Mouse (Mus musculus) gastrocnemius, postnatal 10 days (tissue): ENCODE measurements around the gene Gm14180. TPM values are rescaled to one million over a fixed set of nuclear protein-coding genes. Genes with fewer than 3 reads are reported as not detected.
"Not testable (repeated sequence)": the region's sequence is repeated elsewhere in the genome, so short reads cannot be mapped to it uniquely, and the experiment has no call there.

Source experiments
- DNase-seq: peaks from one replicate; pipeline ENCODE4 v3.0.0; 2021; ENCODE audit warnings: mixed read lengths
- long read RNA-seq, 2 experiments: library from polyadenylated mRNA; stranded (forward); transcript quantifications; one replicate each; pipeline ENCODE4 v2.0.0; 2021
- total RNA-seq, 2 experiments: library from RNA; stranded (reverse); gene quantifications; 2 replicates each; pipeline ENCODE4 v1.2.3; 2021

Gm14180 gene
- not detected for total RNA-seq
- long read RNA-seq, experiment 1, result 0 reads
- long read RNA-seq, experiment 2, result 0 reads

GRCm38 (mm10) chr11:99734190-99734589 is at the start of gene Gm14180:
Gene Gm14180, minus strand, starts transcription at chr11:99734290.
- no peak for DNase-seq

GRCm38 (mm10) chr11:99780604-99781003 is 46.5 kb upstream of the Gm14180 start, which contains the start of gene Krtap4-8:
Gene Krtap4-8, minus strand, starts transcription at chr11:99780704.
- no peak for DNase-seq

- no peak for DNase-seq
Measured at GRCm38 (mm10) chr11:99778401-99778800, 44.3 kb upstream of the Gm14180 start.

- DNase-seq, result not testable (repeated sequence)
Measured at GRCm38 (mm10) chr11:99772813-99773212, 38.7 kb upstream of the Gm14180 start, which contains the start of gene Gm11595. Gene Gm11595, minus strand, starts transcription at chr11:99772913.

GRCm38 (mm10) chr11:99768410-99768809 is 34.3 kb upstream of the Gm14180 start:
- no peak for DNase-seq

GRCm38 (mm10) chr11:99758877-99759276 is 24.8 kb upstream of the Gm14180 start:
- DNase-seq, result no peak

GRCm38 (mm10) chr11:99743985-99744384 is 9.9 kb upstream of the Gm14180 start:
- no peak for DNase-seq

GRCm38 (mm10) chr11:99724061-99724460 is 10.0 kb downstream of the Gm14180 start:
- no peak for DNase-seq

GRCm38 (mm10) chr11:99718759-99719158 is 15.3 kb downstream of the Gm14180 start:
- no peak for DNase-seq

- no peak for DNase-seq
Measured at GRCm38 (mm10) chr11:99690463-99690862, 43.6 kb downstream of the Gm14180 start, which contains the start of gene Gm14190. Gene Gm14190, minus strand, starts transcription at chr11:99690740.

- DNase-seq, result not testable (repeated sequence)
Measured at GRCm38 (mm10) chr11:99685235-99685634, 48.9 kb downstream of the Gm14180 start.

Other genes with a start within 250 kb of the Gm14180 start
- under 1 TPM in 1 of 2 experiments, not detected in 1; 0.16 TPM for gene Krt23, start 241.2 kb downstream of the Gm14180 start, total RNA-seq
- gene Krt39, start 213.0 kb downstream of the Gm14180 start, total RNA-seq, result not detected
- not detected for gene Krt40, start 191.1 kb downstream of the Gm14180 start, total RNA-seq
- gene Krtap3-3, start 183.4 kb downstream of the Gm14180 start, total RNA-seq, result not detected
- gene Krtap3-2, start 177.4 kb downstream of the Gm14180 start, total RNA-seq, result not detected
- gene Gm11939, start 174.8 kb downstream of the Gm14180 start, total RNA-seq, result not detected
- gene Krtap3-1, start 167.7 kb downstream of the Gm14180 start, total RNA-seq, result not detected
- not detected for gene Krtap1-5, start 153.3 kb downstream of the Gm14180 start, total RNA-seq
- not detected for gene Krtap1-4, start 150.6 kb downstream of the Gm14180 start, total RNA-seq
- gene Krtap1-3, start 143.0 kb downstream of the Gm14180 start, total RNA-seq, result not detected
- not detected for gene Krtap9-3, start 136.2 kb downstream of the Gm14180 start, total RNA-seq
- not detected for gene Gm11938, start 131.0 kb downstream of the Gm14180 start, total RNA-seq
- not detected for gene Gm11937, start 124.1 kb downstream of the Gm14180 start, total RNA-seq
- gene Krtap2-4, start 119.4 kb downstream of the Gm14180 start, total RNA-seq, result not detected
- gene Gm11562, start 113.9 kb downstream of the Gm14180 start, total RNA-seq, result not detected
- gene Krtap4-1, start 106.1 kb downstream of the Gm14180 start, total RNA-seq, result not detected
- not detected for gene Krtap4-2, start 99.2 kb downstream of the Gm14180 start, total RNA-seq
- not detected for gene Krtap4-7, start 90.2 kb downstream of the Gm14180 start, total RNA-seq
- not detected for gene Gm11555, start 84.1 kb downstream of the Gm14180 start, total RNA-seq
- gene Gm11563, start 75.3 kb downstream of the Gm14180 start, total RNA-seq, result not detected
- not detected for gene Krtap4-6, start 68.3 kb downstream of the Gm14180 start, total RNA-seq
- gene Gm14190, start 43.5 kb downstream of the Gm14180 start, total RNA-seq, result not detected
- gene Gm11595, start 38.6 kb upstream of the Gm14180 start, total RNA-seq, result not detected
- gene Krtap4-8, start 46.4 kb upstream of the Gm14180 start, total RNA-seq, result not detected
- under 1 TPM in 1 of 2 experiments, not detected in 1; 0.23 TPM for gene Krtap4-9, start 50.9 kb upstream of the Gm14180 start, total RNA-seq
- gene Gm11596, start 59.2 kb upstream of the Gm14180 start, total RNA-seq, result not detected
- gene Gm11569, start 64.6 kb upstream of the Gm14180 start, total RNA-seq, result not detected
- not detected for gene Gm11554, start 70.2 kb upstream of the Gm14180 start, total RNA-seq
- not detected for gene Krtap4-13, start 75.6 kb upstream of the Gm14180 start, total RNA-seq
- not detected for gene Gm11564, start 81.4 kb upstream of the Gm14180 start, total RNA-seq
- not detected for gene 2300003K06Rik, start 103.8 kb upstream of the Gm14180 start, total RNA-seq
- gene Krtap4-16, start 117.3 kb upstream of the Gm14180 start, total RNA-seq, result not detected
- gene Gm11568, start 123.6 kb upstream of the Gm14180 start, total RNA-seq, result not detected
- not detected for gene Gm11559, start 130.2 kb upstream of the Gm14180 start, total RNA-seq
- gene Krtap9-1, start 139.1 kb upstream of the Gm14180 start, total RNA-seq, result not detected
- gene Gm11567, start 144.9 kb upstream of the Gm14180 start, total RNA-seq, result not detected
- gene Krtap31-1, start 173.6 kb upstream of the Gm14180 start, total RNA-seq, result not detected
- gene Gm11565, start 180.5 kb upstream of the Gm14180 start, total RNA-seq, result not detected
- not detected for gene Krtap31-2, start 202.0 kb upstream of the Gm14180 start, total RNA-seq
- not detected for gene Krtap9-5, start 214.2 kb upstream of the Gm14180 start, total RNA-seq
- gene Krtap29-1, start 244.8 kb upstream of the Gm14180 start, total RNA-seq, result not detected